Mouse (Mus musculus) heart, postnatal 0 days (tissue): ENCODE measurements around the gene Map7d1. TPM values are rescaled to one million over a fixed set of nuclear protein-coding genes. Genes with fewer than 3 reads are reported as not detected.

Experiments used
- ATAC-seq: fragments of 200-750 bp; cut with Nextera tagmentation; 2 replicates; pipeline ENCODE4 v1.8.0; 2017; ENCODE audit warnings: low read depth, moderate number of reproducible peaks, moderate library complexity; ENCODE audit not compliant: insufficient read depth
- DNase-seq: peaks from one replicate; pipeline ENCODE4 v3.0.0-alpha.2; 2016; ENCODE audit warnings: low spot score
- H3K27ac ChIP-seq: fragments of 300-500 bp; sonication (generic); 2 replicates; pipeline ENCODE4 v1.5.1; 2014; ENCODE audit warnings: low read depth, mild to moderate bottlenecking
- H3K27me3 ChIP-seq: fragments of 300-500 bp; sonication (generic); 2 replicates; pipeline ENCODE4 v1.6.1; 2014; ENCODE audit warnings: low read length, mixed read lengths; ENCODE audit not compliant: control insufficient read depth, insufficient read depth
- H3K36me3 ChIP-seq: fragments of 300-500 bp; sonication (generic); replicated peaks from 2 replicates; pipeline ENCODE4 v1.6.1; 2014; ENCODE audit warnings: low read length, mixed read lengths; ENCODE audit not compliant: control insufficient read depth, insufficient read depth
- H3K4me1 ChIP-seq: fragments of 300-500 bp; sonication (generic); 2 replicates; pipeline ENCODE4 v1.6.1; 2014; ENCODE audit warnings: antibody characterized with exemption; ENCODE audit not compliant: control insufficient read depth, insufficient read depth
- H3K4me2 ChIP-seq: fragments of 300-500 bp; sonication (generic); 2 replicates; pipeline ENCODE4 v1.6.1; 2014; ENCODE audit warnings: low read depth, mild to moderate bottlenecking, low read length, moderate library complexity
- H3K4me3 ChIP-seq: fragments of 300-500 bp; sonication (generic); 2 replicates; pipeline ENCODE4 v1.5.1; 2014; ENCODE audit warnings: low read depth, low read length
- H3K9ac ChIP-seq: fragments of 300-500 bp; sonication (generic); replicated peaks from 2 replicates; pipeline ENCODE4 v1.6.1; 2014; ENCODE audit warnings: low read depth, low read length, mixed read lengths
- H3K9me3 ChIP-seq: fragments of 300-500 bp; sonication (generic); replicated peaks from 2 replicates; pipeline ENCODE4 v1.6.1; 2016; ENCODE audit warnings: low read length; ENCODE audit not compliant: control insufficient read depth
- CTCF ChIP-seq: IDR thresholded peaks from 2 replicates; pipeline ENCODE4 v1.5.1; 2016; ENCODE audit warnings: antibody characterized with exemption, control low read depth, low read depth
- EP300 ChIP-seq: IDR thresholded peaks from 2 replicates; pipeline ENCODE4 v1.6.1; 2016; ENCODE audit warnings: antibody characterized with exemption, low read depth
- WGBS: fragments of 180-500 bp; shearing (Covaris S2); extraction: QIAGEN DNeasy Blood & Tissue Kit; methylation state at CpG from one replicate; pipeline ENCODE4 v1.1.7; 2014; 5-methylcytosine and 5-hydroxymethylcytosine counted together
- polyA plus RNA-seq: library from polyadenylated mRNA; unstranded; fragments of >200 nt; fragmentation: Nextera tagmentation; extraction: Ambion mirVana; gene quantifications from 2 replicates; pipeline ENCODE4 v1.2.1, GENCODE M21; 2015
- total RNA-seq: library from RNA; depleted of rRNA; stranded (reverse); fragments of >200 nt; gene quantifications from 2 replicates; pipeline ENCODE4 v1.2.3, GENCODE M21; 2014; ENCODE audit warnings: low replicate concordance

The Map7d1 gene
- total and polyA plus RNA-seq, 2 experiments from 2014 or later, result 37.5 to 75.0 TPM

DNA sequence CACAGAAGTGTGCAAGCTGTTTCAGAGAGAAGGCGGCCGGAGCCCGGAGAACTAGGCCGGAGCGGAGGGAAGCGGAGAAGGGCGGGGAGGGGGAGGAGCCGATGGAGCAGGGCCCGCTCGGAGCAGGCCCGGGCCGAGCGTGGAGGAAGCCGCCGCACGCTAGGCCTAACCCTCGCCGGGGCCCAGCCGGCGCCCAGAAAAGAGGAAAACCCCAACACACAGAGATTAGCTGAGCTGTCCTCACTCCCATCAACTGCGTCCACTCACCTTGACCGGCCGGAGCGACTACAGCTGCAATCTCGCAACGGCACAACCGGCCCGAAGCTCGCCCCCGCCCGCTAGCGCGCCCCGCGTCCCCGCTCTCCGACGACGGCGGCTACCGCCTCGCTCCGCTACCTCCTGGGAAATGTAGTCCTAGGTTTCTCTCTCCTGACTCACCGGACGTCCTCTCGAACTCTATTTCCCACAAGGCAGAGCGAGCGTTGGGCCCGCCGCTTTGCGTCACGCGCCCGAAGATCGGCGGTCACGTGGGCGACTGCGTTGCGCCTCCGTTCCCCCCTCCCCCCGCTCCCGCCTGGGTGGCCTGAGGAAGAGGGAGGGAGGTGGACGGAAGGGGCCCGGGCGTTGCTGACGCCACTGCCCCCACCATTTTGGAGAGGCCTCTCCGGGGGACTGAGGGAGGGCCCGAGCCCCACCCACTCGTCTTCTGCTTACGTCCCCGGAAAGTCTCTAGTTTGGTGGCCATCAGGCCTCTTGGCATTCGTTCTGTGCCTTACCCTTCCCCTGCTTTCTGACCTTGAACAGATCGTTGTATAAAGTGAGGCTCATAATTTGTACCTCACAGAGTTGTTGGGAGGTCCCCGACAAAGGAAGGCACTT lies 53.6 kb downstream of the Map7d1 start, which contains the start of gene Thrap3:
TSS of gene Thrap3 (minus strand) at position 458 of the 879 bp plus-strand sequence.
- WGBS, result under 1% methylated on average over 66 of the region's 75 CpGs

DNA sequence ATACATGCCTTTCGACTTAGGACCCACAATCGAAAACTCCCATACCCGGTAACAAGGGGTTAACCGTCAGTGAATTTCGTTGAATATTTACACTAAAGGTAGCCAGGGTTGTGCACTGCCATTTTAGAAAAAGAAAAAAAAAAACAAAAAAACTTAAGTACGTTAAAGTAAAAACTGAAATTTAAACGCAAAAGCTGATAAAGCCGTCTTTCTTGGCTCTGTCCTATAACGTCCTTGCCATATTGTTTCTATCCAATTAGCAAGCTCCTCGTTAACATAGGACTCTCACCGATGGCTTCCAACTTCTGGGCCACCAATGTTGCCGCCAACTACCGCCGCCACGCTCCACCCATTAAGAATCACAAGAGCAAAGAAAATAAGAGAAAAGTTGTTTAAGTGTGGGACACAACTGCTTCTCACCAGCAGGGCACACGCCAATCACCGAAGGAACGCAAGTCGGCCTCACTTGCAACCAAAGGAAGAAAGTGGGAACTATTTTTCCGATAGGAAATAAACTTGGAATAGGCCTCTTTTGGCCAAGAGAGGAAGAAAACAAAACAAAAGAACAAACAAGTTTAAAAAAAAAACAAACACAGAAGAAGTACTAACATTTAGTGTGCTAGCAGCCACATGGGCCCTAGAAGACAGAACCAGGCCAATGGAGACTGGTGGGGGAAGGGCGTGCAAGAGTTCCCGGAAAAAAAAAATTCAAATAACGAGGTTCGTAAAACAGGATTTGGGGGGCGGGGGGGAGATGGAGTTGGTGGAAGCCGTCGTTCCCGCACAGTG lies 54.4 kb downstream of the Map7d1 start:
- Histone ChIP-seq H3K36me3 (no peaks in the 10 kb centered on the region), H3K4me3 (peak overlapping the region; percentile 76), H3K4me2 (peak overlapping the region; percentile 78), H3K27me3 (no peaks in the 10 kb centered on the region), H3K27ac (peak overlapping the region; percentile 99), H3K9me3 (no peaks in the 10 kb centered on the region), H3K4me1 (peaks cover 38% of the 10 kb centered on the region), H3K9ac (peak overlapping the region; percentile 84)
- peak; percentile 1; the same call in 1 of the 2 replicates for ATAC-seq
- WGBS, result under 1% methylated on average over 28 of the region's 28 CpGs
- DNase-seq, result peak; percentile 75
- peak; percentile 20; the same call in 1 of the 2 replicates for TF ChIP-seq CTCF
- TF ChIP-seq EP300, result no peak

More for the DNA sequence above, 53.6 kb downstream of the Map7d1 start, which contains the start of gene Thrap3:
- peak within 1 kb of the TSS; percentile 84 for H3K9ac ChIP-seq
- ATAC-seq (peak; percentile 96), DNase-seq (peak; percentile 100)
- peak; percentile 95 for TF ChIP-seq EP300
- TF ChIP-seq CTCF, result no peak
- peak within 1 kb of the TSS; percentile 78 for H3K4me2 ChIP-seq
- H3K27ac ChIP-seq, result peak within 1 kb of the TSS; percentile 99
- no peaks in the 10 kb centered on the region for H3K27me3 ChIP-seq
- H3K9me3 ChIP-seq, result no peaks in the 10 kb centered on the region
- peak within 1 kb of the TSS; percentile 76 for H3K4me3 ChIP-seq
- no peaks in the 10 kb centered on the region for H3K36me3 ChIP-seq
- H3K4me1 ChIP-seq, result peaks cover 34% of the 10 kb centered on the region

DNA sequence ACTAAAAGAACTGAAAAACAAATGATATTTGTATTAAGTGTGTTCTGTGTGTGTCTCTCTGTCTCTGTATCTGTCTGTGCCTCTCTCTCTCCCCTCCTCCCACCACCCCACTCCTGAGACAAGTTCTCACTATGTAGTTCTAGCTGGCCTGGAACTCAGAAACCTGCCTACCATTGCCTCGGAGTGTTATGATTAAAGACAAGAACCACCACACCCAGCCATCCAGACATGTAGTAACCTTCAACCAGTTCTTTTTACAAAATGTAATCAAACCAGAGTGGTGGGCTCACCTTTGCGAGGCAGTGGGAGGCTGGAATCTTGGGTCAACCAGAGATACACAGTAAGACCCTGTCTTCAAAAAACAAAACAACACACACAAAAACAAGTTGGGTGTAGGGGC lies 55.5 kb downstream of the Map7d1 start:
- Histone ChIP-seq H3K4me2 (peak overlapping the region; percentile 78), H3K4me3 (peak overlapping the region; percentile 76), H3K9me3 (no peaks in the 10 kb centered on the region), H3K27ac (peak overlapping the region; percentile 99), H3K9ac (peak overlapping the region; percentile 84), H3K4me1 (peaks cover 38% of the 10 kb centered on the region), H3K27me3 (no peaks in the 10 kb centered on the region), H3K36me3 (no peaks in the 10 kb centered on the region)
- WGBS, result 14% methylated on average over 2 of the region's 2 CpGs
- DNase-seq (no peak), ATAC-seq (no peak)
- TF ChIP-seq EP300, result no peak
- TF ChIP-seq CTCF, result no peak

DNA sequence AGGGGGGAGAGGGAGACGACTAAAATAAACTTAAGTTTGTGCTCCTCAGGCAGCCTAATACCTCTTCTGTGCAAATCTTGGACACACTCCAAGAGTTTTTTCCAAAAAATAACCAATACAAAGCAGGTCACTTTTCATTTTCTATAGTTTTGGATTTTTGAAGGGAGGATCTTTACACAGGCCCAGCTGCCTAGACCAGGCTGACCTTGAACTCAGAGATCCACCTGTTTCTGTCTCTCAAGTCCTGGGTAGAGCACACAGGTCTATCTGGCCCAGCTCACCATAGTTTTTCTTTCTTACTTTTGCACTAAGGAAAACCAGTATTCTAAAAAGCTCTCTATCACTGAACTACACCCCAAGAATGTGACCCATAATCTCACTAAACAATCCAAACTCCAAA lies 56.1 kb downstream of the Map7d1 start:
- peaks cover 38% of the 10 kb centered on the region for H3K4me1 ChIP-seq
- peak overlapping the region; percentile 99; the same call in 1 of the 2 replicates for H3K27ac ChIP-seq
- peak overlapping the region; percentile 84 for H3K9ac ChIP-seq
- no peaks in the 10 kb centered on the region for H3K9me3 ChIP-seq
- DNase-seq, result no peak
- peak overlapping the region; percentile 76 for H3K4me3 ChIP-seq
- no peak for ATAC-seq
- H3K36me3 ChIP-seq, result no peaks in the 10 kb centered on the region
- 11% methylated on average over 1 of the region's 1 CpGs for WGBS
- no peaks in the 10 kb centered on the region for H3K27me3 ChIP-seq
- TF ChIP-seq EP300 (no peak), CTCF (no peak)
- peak overlapping the region; percentile 78 for H3K4me2 ChIP-seq

DNA sequence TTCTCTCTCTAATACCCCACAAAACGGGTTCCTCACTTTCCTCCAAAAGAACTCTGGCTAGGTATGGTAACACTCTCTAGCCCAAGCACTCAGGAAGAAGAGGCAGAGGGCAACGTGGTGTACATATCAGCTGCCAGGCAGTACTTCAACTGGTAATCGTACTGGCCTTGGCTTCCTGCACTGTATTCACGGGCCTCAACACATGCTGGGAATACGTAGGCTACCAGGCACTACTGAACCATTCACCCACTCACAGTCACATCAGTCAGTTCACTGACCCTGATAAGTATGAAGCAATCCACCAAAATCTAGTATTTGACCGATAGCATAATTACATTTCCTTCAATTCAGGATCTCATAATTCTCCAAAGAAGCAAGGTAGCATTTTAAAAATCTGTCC lies 56.6 kb downstream of the Map7d1 start:
- Histone ChIP-seq H3K36me3 (no peaks in the 10 kb centered on the region), H3K27ac (0 out of 2 replicates have a peak overlapping the region, but pooled peaks have one; percentile 20), H3K4me1 (peaks cover 38% of the 10 kb centered on the region), H3K4me3 (0 out of 2 replicates have a peak overlapping the region, but pooled peaks have one; percentile 76), H3K9me3 (no peaks in the 10 kb centered on the region), H3K9ac (peak overlapping the region; percentile 84; the same call in 1 of the 2 replicates), H3K4me2 (peak overlapping the region; percentile 78), H3K27me3 (no peaks in the 10 kb centered on the region)
- TF ChIP-seq EP300, result no peak
- no peak for TF ChIP-seq CTCF
- WGBS, result 31% methylated on average over 6 of the region's 6 CpGs
- DNase-seq (no peak), ATAC-seq (no peak)
